Mouse (Mus musculus) hindbrain, embryonic 13.5 days (tissue): ENCODE data around the gene Hpn. TPM values are rescaled to one million over a fixed set of nuclear protein-coding genes. Genes with fewer than 3 reads are reported as not detected.

ENCODE experiments used
- ATAC-seq: fragments of 200-750 bp; cut with Nextera tagmentation; 2 replicates; pipeline ENCODE4 v1.8.0; 2017; ENCODE audit warnings: moderate TSS enrichment; ENCODE audit not compliant: low FRiP score
- H3K27ac ChIP-seq: fragments of 300-500 bp; sonication (generic); 2 replicates; pipeline ENCODE4 v1.5.1; 2015; ENCODE audit warnings: inconsistent platforms, mild to moderate bottlenecking, moderate library complexity
- H3K27me3 ChIP-seq: fragments of 300-500 bp; sonication (generic); 2 replicates; pipeline ENCODE4 v1.6.1; 2015; ENCODE audit warnings: mild to moderate bottlenecking, inconsistent platforms
- H3K36me3 ChIP-seq: fragments of 300-500 bp; sonication (generic); 2 replicates; pipeline ENCODE4 v1.6.1; 2015; ENCODE audit warnings: mild to moderate bottlenecking, inconsistent platforms
- H3K4me1 ChIP-seq: fragments of 300-500 bp; sonication (generic); replicated peaks from 2 replicates; pipeline ENCODE4 v1.6.1; 2015; ENCODE audit warnings: inconsistent platforms
- H3K4me2 ChIP-seq: fragments of 300-500 bp; sonication (generic); 2 replicates; pipeline ENCODE4 v1.6.1; 2015; ENCODE audit warnings: inconsistent platforms, mild to moderate bottlenecking, moderate library complexity
- H3K4me3 ChIP-seq: fragments of 300-500 bp; sonication (generic); 2 replicates; pipeline ENCODE4 v1.5.1; 2015; ENCODE audit warnings: mild to moderate bottlenecking, inconsistent platforms
- H3K9ac ChIP-seq: fragments of 300-500 bp; sonication (generic); 2 replicates; pipeline ENCODE4 v1.6.1; 2015; ENCODE audit warnings: mild to moderate bottlenecking, inconsistent platforms
- H3K9me3 ChIP-seq: fragments of 300-500 bp; sonication (generic); 2 replicates; pipeline ENCODE4 v1.6.1; 2016; ENCODE audit warnings: inconsistent platforms
- WGBS: fragments of 180-500 bp; shearing (Covaris S2); methylation state at CpG from one replicate; pipeline ENCODE4 v1.1.7; 2015; 5-methylcytosine and 5-hydroxymethylcytosine counted together
- polyA plus RNA-seq: library from polyadenylated mRNA; unstranded; fragments of >200 nt; fragmentation: Nextera tagmentation; extraction: Ambion mirVana; gene quantifications from 2 replicates; pipeline ENCODE4 v1.2.1, GENCODE M21; 2015

Gene Hpn
- polyA plus RNA-seq, 1 experiment from 2014 or later = 0.65 TPM

- peak; percentile 59 for ATAC-seq
- H3K27ac ChIP-seq = peak overlapping the region; percentile 100
- peaks cover 9% of the 10 kb centered on the region for H3K36me3 ChIP-seq
- H3K27me3 ChIP-seq = no peaks in the 10 kb centered on the region
- peak overlapping the region; percentile 79 for H3K4me3 ChIP-seq
- peak overlapping the region; percentile 74 for H3K4me2 ChIP-seq
- peaks cover 42% of the 10 kb centered on the region for H3K4me1 ChIP-seq
- H3K9ac ChIP-seq = peak overlapping the region; percentile 100
- H3K9me3 ChIP-seq = no peaks in the 10 kb centered on the region
- 15% methylated on average over 23 of the region's 23 CpGs for WGBS
These were observed 36.5 kb upstream of the Hpn start for GRCm38 (mm10) chr7:31151301-31152241.

- H3K4me1 ChIP-seq = peaks cover 42% of the 10 kb centered on the region
- ATAC-seq = peak; percentile 68
- peak overlapping the region; percentile 79 for H3K4me3 ChIP-seq
- H3K9me3 ChIP-seq = no peaks in the 10 kb centered on the region
- H3K27me3 ChIP-seq = no peaks in the 10 kb centered on the region
- under 1% methylated on average over 63 of the region's 63 CpGs for WGBS
- H3K27ac ChIP-seq = peak overlapping the region; percentile 100
- H3K36me3 ChIP-seq = peaks cover 11% of the 10 kb centered on the region
- peak overlapping the region; percentile 100 for H3K9ac ChIP-seq
- peak overlapping the region; percentile 74 for H3K4me2 ChIP-seq
These were observed 35.6 kb upstream of the Hpn start for GRCm38 (mm10) chr7:31150566-31151300.

GRCm38 (mm10) chr7:31149751-31150565 lies 34.9 kb upstream of the Hpn start:
- under 1% methylated on average over 19 of the region's 20 CpGs for WGBS
- Histone ChIP-seq H3K4me1 (peaks cover 45% of the 10 kb centered on the region), H3K4me2 (peak overlapping the region; percentile 74), H3K9me3 (no peaks in the 10 kb centered on the region), H3K9ac (peak overlapping the region; percentile 100), H3K27me3 (no peaks in the 10 kb centered on the region), H3K4me3 (peak overlapping the region; percentile 79), H3K27ac (peak overlapping the region; percentile 100), H3K36me3 (peaks cover 11% of the 10 kb centered on the region)
- ATAC-seq = peak; percentile 15

- 37% methylated on average over 9 of the region's 9 CpGs for WGBS
- H3K36me3 ChIP-seq = peaks cover 11% of the 10 kb centered on the region
- ATAC-seq = peak; percentile 1; the same call in 1 of the 2 replicates
- peak overlapping the region; percentile 100 for H3K27ac ChIP-seq
- H3K9ac ChIP-seq = peak overlapping the region; percentile 100
- peak overlapping the region; percentile 79 for H3K4me3 ChIP-seq
- H3K4me1 ChIP-seq = peaks cover 45% of the 10 kb centered on the region
- no peaks in the 10 kb centered on the region for H3K27me3 ChIP-seq
- H3K9me3 ChIP-seq = no peaks in the 10 kb centered on the region
- peak overlapping the region; percentile 74 for H3K4me2 ChIP-seq
These were observed 34.2 kb upstream of the Hpn start for GRCm38 (mm10) chr7:31149271-31149670.

GRCm38 (mm10) chr7:31148756-31149155 lies 33.7 kb upstream of the Hpn start:
- peaks cover 13% of the 10 kb centered on the region for H3K36me3 ChIP-seq
- H3K4me1 ChIP-seq = peaks cover 45% of the 10 kb centered on the region
- ATAC-seq = peak; percentile 29
- H3K4me2 ChIP-seq = peak overlapping the region; percentile 74
- H3K4me3 ChIP-seq = peak overlapping the region; percentile 79
- H3K9ac ChIP-seq = peak overlapping the region; percentile 100
- no peaks in the 10 kb centered on the region for H3K27me3 ChIP-seq
- H3K9me3 ChIP-seq = no peaks in the 10 kb centered on the region
- H3K27ac ChIP-seq = peak overlapping the region; percentile 100
- 6% methylated on average over 9 of the region's 9 CpGs for WGBS

GRCm38 (mm10) chr7:31148086-31148485 lies 33.0 kb upstream of the Hpn start:
- Histone ChIP-seq H3K9me3 (no peaks in the 10 kb centered on the region), H3K4me3 (peak overlapping the region; percentile 79), H3K36me3 (peaks cover 20% of the 10 kb centered on the region), H3K27ac (peak overlapping the region; percentile 100), H3K27me3 (no peaks in the 10 kb centered on the region), H3K4me1 (peaks cover 45% of the 10 kb centered on the region), H3K4me2 (peak overlapping the region; percentile 74), H3K9ac (peak overlapping the region; percentile 100)
- 74% methylated on average over 3 of the region's 3 CpGs for WGBS
- ATAC-seq = no peak

- Histone ChIP-seq H3K27me3 (no peaks in the 10 kb centered on the region), H3K27ac (no peak overlapping the region), H3K36me3 (peaks cover 44% of the 10 kb centered on the region), H3K4me2 (no peak overlapping the region), H3K9me3 (no peaks in the 10 kb centered on the region), H3K4me1 (peaks cover 36% of the 10 kb centered on the region), H3K4me3 (no peak overlapping the region), H3K9ac (no peak overlapping the region)
- no peak for ATAC-seq
- WGBS = 81% methylated on average over 12 of the region's 12 CpGs
These were observed 30.6 kb upstream of the Hpn start for GRCm38 (mm10) chr7:31145596-31146160.

GRCm38 (mm10) chr7:31144886-31145285 lies 29.8 kb upstream of the Hpn start:
- no peak for ATAC-seq
- H3K27me3 ChIP-seq = no peaks in the 10 kb centered on the region
- no peak overlapping the region for H3K4me2 ChIP-seq
- H3K36me3 ChIP-seq = peaks cover 52% of the 10 kb centered on the region
- H3K4me1 ChIP-seq = peaks cover 36% of the 10 kb centered on the region
- no peak overlapping the region for H3K4me3 ChIP-seq
- WGBS = 97% methylated on average over 16 of the region's 16 CpGs
- H3K9me3 ChIP-seq = no peaks in the 10 kb centered on the region
- H3K9ac ChIP-seq = no peak overlapping the region
- no peak overlapping the region for H3K27ac ChIP-seq

- Histone ChIP-seq H3K9me3 (no peaks in the 10 kb centered on the region), H3K36me3 (peaks cover 80% of the 10 kb centered on the region), H3K27ac (no peak overlapping the region), H3K4me3 (no peak overlapping the region), H3K9ac (no peak overlapping the region), H3K4me2 (no peak overlapping the region), H3K4me1 (0 out of 2 replicates have a peak, but pooled peaks cover 4% of the 10 kb centered on the region), H3K27me3 (no peaks in the 10 kb centered on the region)
- ATAC-seq = no peak
- WGBS = 95% methylated on average over 10 of the region's 10 CpGs
These were observed 25.9 kb upstream of the Hpn start for GRCm38 (mm10) chr7:31140941-31141340.

- H3K36me3 ChIP-seq = peaks cover 87% of the 10 kb centered on the region
- no peaks in the 10 kb centered on the region for H3K27me3 ChIP-seq
- H3K4me2 ChIP-seq = no peak overlapping the region
- H3K4me1 ChIP-seq = no peaks in the 10 kb centered on the region
- no peak for ATAC-seq
- H3K9ac ChIP-seq = no peak overlapping the region
- WGBS = 86% methylated on average over 4 of the region's 4 CpGs
- H3K27ac ChIP-seq = no peak overlapping the region
- no peaks in the 10 kb centered on the region for H3K9me3 ChIP-seq
- no peak overlapping the region for H3K4me3 ChIP-seq
These were observed 25.2 kb upstream of the Hpn start for GRCm38 (mm10) chr7:31140302-31140701.

- Histone ChIP-seq H3K27me3 (no peaks in the 10 kb centered on the region), H3K4me2 (no peak overlapping the region), H3K36me3 (peaks cover 92% of the 10 kb centered on the region), H3K27ac (no peak overlapping the region), H3K4me3 (no peak overlapping the region), H3K9me3 (no peaks in the 10 kb centered on the region), H3K4me1 (no peaks in the 10 kb centered on the region), H3K9ac (no peak overlapping the region)
- WGBS = 75% methylated on average over 5 of the region's 5 CpGs
- peak; percentile 30 for ATAC-seq
These were observed 24.7 kb upstream of the Hpn start for GRCm38 (mm10) chr7:31139765-31140164.
